Mouse (Mus musculus) kidney, adult 2 months (tissue): ENCODE results near the gene Cntnap2. TPM values are rescaled to one million over a fixed set of nuclear protein-coding genes. Genes with fewer than 3 reads are reported as not detected.

ENCODE experiments used
- DNase-seq: peaks from one replicate; pipeline ENCODE4 v3.0.0; 2021
- H3K27ac ChIP-seq: fragments of 200-500 bp; 2 replicates; pipeline ENCODE4 v1.5.1; 2012; ENCODE audit warnings: low read depth, low read length, control low read depth, inconsistent platforms; ENCODE audit not compliant: insufficient read depth
- H3K27me3 ChIP-seq: fragments of 200-500 bp; replicated peaks from 2 replicates; pipeline ENCODE4 v1.6.1; 2012; ENCODE audit warnings: mild to moderate bottlenecking, moderate library complexity, low read length, inconsistent platforms; ENCODE audit not compliant: control insufficient read depth, insufficient read depth
- H3K36me3 ChIP-seq: fragments of 200-500 bp; 2 replicates; pipeline ENCODE4 v1.6.1; 2012; ENCODE audit warnings: mild to moderate bottlenecking, moderate library complexity, low read length, inconsistent platforms; ENCODE audit not compliant: control insufficient read depth, insufficient read depth
- H3K4me1 ChIP-seq: fragments of 200-500 bp; 2 replicates; pipeline ENCODE4 v1.6.1; 2011; ENCODE audit warnings: low read length; ENCODE audit not compliant: control insufficient read depth, insufficient read depth
- H3K4me3 ChIP-seq: fragments of 200-500 bp; 2 replicates; pipeline ENCODE4 v1.5.1; 2011; ENCODE audit warnings: mild to moderate bottlenecking, low read depth, low read length, control low read depth; ENCODE audit not compliant: insufficient read depth
- CTCF ChIP-seq: fragments of 200-500 bp; conservative IDR thresholded peaks from 2 replicates; pipeline ENCODE4 v1.5.1; 2011; ENCODE audit warnings: low read depth, mild to moderate bottlenecking, control low read depth, low read length, moderate library complexity, mixed read lengths; ENCODE audit not compliant: insufficient read depth, insufficient read length
- POLR2A ChIP-seq: fragments of 200-500 bp; IDR thresholded peaks from one replicate; pipeline ENCODE4 v1.6.1; 2011; ENCODE audit warnings: low read depth, low read length, control low read depth
- WGBS: fragments of 180-500 bp; shearing (Covaris S2); methylation state at CpG from one replicate; pipeline ENCODE4 v1.1.7; 2018; 5-methylcytosine and 5-hydroxymethylcytosine counted together
- polyA plus RNA-seq: library from polyadenylated mRNA; depleted of rRNA; stranded (reverse); fragments of >200 nt; gene quantifications from 2 replicates; pipeline ENCODE4 v1.2.3, GENCODE M21; 2012

The Cntnap2 gene
- polyA plus RNA-seq, 1 experiment, result 0.31 TPM

DNA sequence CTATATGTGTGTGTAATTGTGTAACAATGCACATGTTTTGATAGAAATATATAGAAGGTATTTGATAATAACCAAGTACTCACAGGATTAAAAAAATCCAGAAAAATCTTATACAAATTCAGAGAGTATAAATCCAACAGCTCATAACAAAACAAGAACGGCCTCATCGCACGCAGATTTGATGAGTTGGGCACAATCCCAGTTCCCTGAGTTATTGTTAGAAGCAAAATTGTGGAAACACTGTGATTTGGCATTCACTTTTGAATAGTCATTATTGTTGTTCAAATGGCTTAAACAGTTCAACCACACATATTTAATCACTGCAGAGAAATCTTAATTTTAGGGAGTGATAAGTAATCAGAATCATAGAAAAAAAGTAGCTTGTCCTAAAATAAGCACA, 928.9 kb downstream of the Cntnap2 start:
- Histone ChIP-seq H3K27me3 (no peaks in the 10 kb centered on the region), H3K27ac (no peak overlapping the region), H3K4me3 (no peak overlapping the region), H3K4me1 (no peaks in the 10 kb centered on the region), H3K36me3 (no peaks in the 10 kb centered on the region)
- no peak for DNase-seq
- TF ChIP-seq POLR2A (no peak), CTCF (no peak)
- 85% methylated on average over 3 of the region's 3 CpGs for WGBS

GRCm38 (mm10) chr6:45991086-45991485, 931.9 kb downstream of the Cntnap2 start:
- no peak for DNase-seq

GRCm38 (mm10) chr6:46022515-46023143, 963.5 kb downstream of the Cntnap2 start:
- Histone ChIP-seq H3K4me3 (no peak overlapping the region), H3K27me3 (no peaks in the 10 kb centered on the region), H3K36me3 (no peaks in the 10 kb centered on the region), H3K27ac (no peak overlapping the region), H3K4me1 (no peaks in the 10 kb centered on the region)
- 84% methylated on average over 2 of the region's 2 CpGs for WGBS
- TF ChIP-seq CTCF (no peak), POLR2A (no peak)
- no peak for DNase-seq

More at GRCm38 (mm10) chr6:45991086-45991485, 931.9 kb downstream of the Cntnap2 start:
- H3K4me3 ChIP-seq, result no peak overlapping the region
- no peak overlapping the region for H3K27ac ChIP-seq
- no peak for TF ChIP-seq CTCF
- no peak for TF ChIP-seq POLR2A
- H3K27me3 ChIP-seq, result no peaks in the 10 kb centered on the region
- WGBS, result 92% methylated on average over 1 of the region's 1 CpGs
- no peaks in the 10 kb centered on the region for H3K4me1 ChIP-seq
- H3K36me3 ChIP-seq, result no peaks in the 10 kb centered on the region

DNA sequence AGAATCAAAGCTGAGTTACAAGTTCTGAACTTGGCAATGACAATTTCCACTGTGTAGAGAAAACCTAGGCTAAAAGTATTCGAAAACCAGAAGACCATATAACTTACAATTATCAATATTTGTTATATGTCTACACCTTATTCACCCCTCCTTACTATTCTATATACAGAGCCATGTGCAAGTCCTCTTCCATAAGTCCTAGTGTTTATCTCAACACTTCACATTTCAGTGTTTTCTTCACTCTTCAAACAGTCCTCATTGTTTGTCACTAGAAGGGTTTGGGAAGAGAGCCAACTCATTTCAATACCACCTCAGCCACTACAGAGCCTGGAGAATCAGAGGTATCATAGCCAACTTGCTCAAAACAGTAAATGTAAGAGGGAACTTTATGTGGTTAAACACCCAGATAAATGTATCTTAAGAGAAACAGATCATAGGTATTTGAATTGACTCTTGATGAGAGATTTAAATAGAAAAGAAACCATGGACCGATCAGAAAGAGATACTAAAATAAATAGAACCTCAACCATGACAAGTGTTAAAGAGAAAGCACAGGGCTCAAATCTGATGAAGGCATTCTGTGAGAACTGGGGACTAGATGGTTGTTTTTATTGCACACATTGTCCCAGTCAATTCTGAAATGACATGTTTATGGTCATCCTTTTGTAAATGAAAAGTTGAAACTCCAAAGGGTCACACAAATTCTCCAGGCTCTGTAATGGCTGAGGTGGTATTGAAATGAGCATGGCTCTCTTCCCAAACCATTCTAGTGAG, 972.9 kb downstream of the Cntnap2 start:
- H3K27ac ChIP-seq, result no peak overlapping the region
- 69% methylated on average over 2 of the region's 2 CpGs for WGBS
- no peak for TF ChIP-seq CTCF
- no peak for TF ChIP-seq POLR2A
- H3K4me3 ChIP-seq, result no peak overlapping the region
- no peaks in the 10 kb centered on the region for H3K4me1 ChIP-seq
- no peaks in the 10 kb centered on the region for H3K36me3 ChIP-seq
- DNase-seq, result no peak
- no peaks in the 10 kb centered on the region for H3K27me3 ChIP-seq

GRCm38 (mm10) chr6:46033108-46033507, 974.0 kb downstream of the Cntnap2 start:
- H3K4me1 ChIP-seq, result no peaks in the 10 kb centered on the region
- TF ChIP-seq CTCF (no peak), POLR2A (no peak)
- H3K36me3 ChIP-seq, result no peaks in the 10 kb centered on the region
- DNase-seq, result no peak
- no peaks in the 10 kb centered on the region for H3K27me3 ChIP-seq
- H3K27ac ChIP-seq, result no peak overlapping the region
- H3K4me3 ChIP-seq, result no peak overlapping the region
- WGBS, result 63% methylated on average over 2 of the region's 2 CpGs

GRCm38 (mm10) chr6:46040671-46041070, 981.5 kb downstream of the Cntnap2 start:
- WGBS, result 79% methylated on average over 4 of the region's 4 CpGs
- no peaks in the 10 kb centered on the region for H3K4me1 ChIP-seq
- H3K27ac ChIP-seq, result no peak overlapping the region
- no peak overlapping the region for H3K4me3 ChIP-seq
- H3K36me3 ChIP-seq, result no peaks in the 10 kb centered on the region
- H3K27me3 ChIP-seq, result no peaks in the 10 kb centered on the region
- TF ChIP-seq POLR2A (no peak), CTCF (no peak)
- DNase-seq, result no peak

DNA sequence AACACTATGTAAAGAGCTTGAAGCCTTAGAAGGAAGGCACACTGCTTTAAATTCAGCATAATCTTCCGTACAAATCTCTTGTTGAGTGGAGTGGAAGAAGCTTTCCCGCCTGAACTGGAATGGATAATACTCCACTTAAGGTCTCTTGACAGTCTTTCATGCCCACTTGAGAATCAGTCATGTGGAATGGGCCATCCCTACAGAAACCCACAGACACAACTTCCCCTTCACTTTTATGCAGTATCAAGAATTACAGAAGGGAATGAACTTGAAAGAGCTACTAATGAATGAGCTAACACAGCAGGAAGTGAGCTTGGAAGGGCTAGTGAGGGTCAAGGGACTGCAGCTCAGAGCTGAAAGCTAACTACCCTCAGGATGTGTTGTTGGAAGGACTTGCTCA, 1021.1 kb downstream of the Cntnap2 start:
- Histone ChIP-seq H3K27ac (no peak overlapping the region), H3K27me3 (no peaks in the 10 kb centered on the region), H3K36me3 (no peaks in the 10 kb centered on the region), H3K4me1 (no peaks in the 10 kb centered on the region), H3K4me3 (no peak overlapping the region)
- 46% methylated on average over 2 of the region's 2 CpGs for WGBS
- TF ChIP-seq POLR2A (no peak), CTCF (no peak)
- DNase-seq, result no peak
